Mouse (Mus musculus) kidney, postnatal 0 days (tissue): ENCODE data around the gene Rgp1. TPM values are rescaled to one million over a fixed set of nuclear protein-coding genes. Genes with fewer than 3 reads are reported as not detected.
"Not testable (repeated sequence)": the region's sequence is repeated elsewhere in the genome, so short reads cannot be mapped to it uniquely, and the experiment has no call there.

Experiments used
- ATAC-seq: fragments of 200-750 bp; cut with Nextera tagmentation; replicated peaks from 2 replicates; pipeline ENCODE4 v1.8.0; 2017; ENCODE audit warnings: low read depth, moderate number of reproducible peaks, moderate TSS enrichment, moderate library complexity; ENCODE audit not compliant: low FRiP score
- DNase-seq: peaks from one replicate; pipeline ENCODE4 v3.0.0-alpha.2; 2016; ENCODE audit warnings: low spot score
- H3K27ac ChIP-seq: fragments of 300-500 bp; sonication (generic); 2 replicates; pipeline ENCODE4 v1.5.1; 2014; ENCODE audit warnings: mild to moderate bottlenecking
- H3K27me3 ChIP-seq: fragments of 300-500 bp; sonication (generic); 2 replicates; pipeline ENCODE4 v1.6.1; 2014; ENCODE audit warnings: low read length, mixed read lengths; ENCODE audit not compliant: insufficient read depth
- H3K36me3 ChIP-seq: fragments of 300-500 bp; sonication (generic); 2 replicates; pipeline ENCODE4 v1.6.1; 2014; ENCODE audit warnings: low read length, mixed read lengths; ENCODE audit not compliant: insufficient read depth
- H3K4me1 ChIP-seq: fragments of 300-500 bp; sonication (generic); replicated peaks from 2 replicates; pipeline ENCODE4 v1.6.1; 2014; ENCODE audit warnings: antibody characterized with exemption, low read length, mixed read lengths; ENCODE audit not compliant: insufficient read depth
- H3K4me2 ChIP-seq: fragments of 300-500 bp; sonication (generic); 2 replicates; pipeline ENCODE4 v1.6.1; 2014; ENCODE audit warnings: mild to moderate bottlenecking, low read length, moderate library complexity, mixed read lengths
- H3K4me3 ChIP-seq: fragments of 300-500 bp; sonication (generic); replicated peaks from 2 replicates; pipeline ENCODE4 v1.5.1; 2014; ENCODE audit warnings: low read depth, low read length
- H3K9ac ChIP-seq: fragments of 300-500 bp; sonication (generic); 2 replicates; pipeline ENCODE4 v1.6.1; 2014; ENCODE audit warnings: low read depth, low read length
- H3K9me3 ChIP-seq: fragments of 300-500 bp; sonication (generic); replicated peaks from 2 replicates; pipeline ENCODE4 v1.6.1; 2016; ENCODE audit warnings: low read length, inconsistent platforms, mixed read lengths
- CTCF ChIP-seq: IDR thresholded peaks from 2 replicates; pipeline ENCODE4 v1.5.1; 2016; ENCODE audit warnings: antibody characterized with exemption, low read depth, mild to moderate bottlenecking, moderate library complexity
- WGBS: fragments of 180-500 bp; shearing (Covaris S2); extraction: QIAGEN DNeasy Blood & Tissue Kit; methylation state at CpG from one replicate; pipeline ENCODE4 v1.1.7; 2014; 5-methylcytosine and 5-hydroxymethylcytosine counted together
- polyA plus RNA-seq: library from polyadenylated mRNA; unstranded; fragments of >200 nt; fragmentation: Nextera tagmentation; extraction: Ambion mirVana; gene quantifications from 2 replicates; pipeline ENCODE4 v1.2.1, GENCODE M21; 2015

Rgp1 gene
- polyA plus RNA-seq, 1 experiment from 2014 or later: 17.8 TPM

DNA sequence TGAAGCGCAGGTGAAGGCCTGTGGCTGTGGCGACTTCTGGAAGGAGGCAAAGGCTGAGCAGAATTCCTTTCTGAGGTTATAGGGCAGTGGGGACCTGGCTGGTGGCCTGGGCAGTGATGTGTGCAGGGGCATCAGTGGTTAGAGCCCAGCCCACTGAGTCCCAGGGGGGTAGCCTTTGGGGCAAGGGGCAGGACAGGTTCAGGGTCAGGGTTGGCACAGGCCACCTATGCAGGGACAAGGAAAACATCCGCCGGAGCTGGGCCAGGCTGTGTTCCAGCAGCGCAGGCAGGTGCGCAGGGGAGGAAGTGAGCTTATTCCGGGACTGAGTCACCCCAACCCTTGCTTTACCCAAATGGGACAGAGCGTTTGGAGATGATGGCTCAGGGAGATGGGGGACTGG, 7.9 kb downstream of the Rgp1 start:
- ATAC-seq (no peak), DNase-seq (no peak)
- Histone ChIP-seq H3K4me3 (no peak overlapping the region), H3K9me3 (no peaks in the 10 kb centered on the region), H3K4me2 (no peak overlapping the region), H3K27me3 (no peaks in the 10 kb centered on the region), H3K36me3 (peaks cover 25% of the 10 kb centered on the region), H3K4me1 (0 out of 2 replicates have a peak, but pooled peaks cover 5% of the 10 kb centered on the region), H3K27ac (no peak overlapping the region), H3K9ac (no peak overlapping the region)
- 65% methylated on average over 8 of the region's 8 CpGs for WGBS
- TF ChIP-seq CTCF: no peak

DNA sequence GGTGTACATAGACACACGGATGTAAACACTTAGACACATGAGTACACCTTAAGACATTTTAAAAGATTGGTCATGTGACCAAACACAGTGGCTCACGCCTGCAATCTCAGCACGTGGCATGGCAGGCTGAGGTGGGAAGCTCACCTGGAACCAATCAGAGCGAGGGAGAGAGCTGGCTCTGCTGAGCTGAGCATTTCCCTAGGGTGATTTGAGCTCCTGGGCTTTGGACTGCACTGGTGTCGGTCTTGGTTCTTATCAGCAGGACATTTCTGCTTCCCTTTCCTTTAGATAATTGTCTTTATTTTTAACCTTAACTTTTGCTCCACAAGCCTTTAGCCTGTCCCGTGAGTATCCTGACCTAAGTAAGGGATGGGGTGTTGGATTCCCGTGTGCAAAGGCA, 9.2 kb downstream of the Rgp1 start:
- no peak for ATAC-seq
- Histone ChIP-seq H3K36me3 (peaks cover 13% of the 10 kb centered on the region), H3K4me1 (0 out of 2 replicates have a peak, but pooled peaks cover 5% of the 10 kb centered on the region), H3K4me2 (no peak overlapping the region), H3K4me3 (no peak overlapping the region), H3K27me3 (no peaks in the 10 kb centered on the region), H3K27ac (no peak overlapping the region), H3K9ac (no peak overlapping the region), H3K9me3 (no peaks in the 10 kb centered on the region)
- TF ChIP-seq CTCF: no peak
- DNase-seq: no peak
- 55% methylated on average over 7 of the region's 7 CpGs for WGBS

DNA sequence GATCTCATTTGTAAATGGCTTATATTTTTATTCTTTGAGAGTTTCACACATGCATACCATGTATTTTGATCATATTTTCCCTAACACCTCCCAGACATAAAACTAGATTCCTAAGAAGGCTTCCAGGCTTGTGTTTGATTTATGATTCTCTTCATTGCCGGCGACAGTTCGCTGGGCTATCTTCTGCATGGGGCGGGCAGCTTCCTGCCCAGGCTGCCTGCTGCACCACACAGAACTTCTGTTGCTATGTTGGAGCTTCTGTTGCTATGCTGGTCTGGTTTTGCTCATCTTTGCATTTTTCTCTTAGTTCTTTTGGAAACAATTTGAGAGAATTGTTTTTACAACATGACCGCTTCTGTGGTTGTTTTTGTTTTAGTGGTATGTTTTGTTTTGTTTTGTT, 13.0 kb downstream of the Rgp1 start:
- Histone ChIP-seq H3K27me3 (no peaks in the 10 kb centered on the region), H3K36me3 (no peaks in the 10 kb centered on the region), H3K4me1 (no peaks in the 10 kb centered on the region), H3K4me3 (no peak overlapping the region), H3K4me2 (no peak overlapping the region), H3K9ac (no peak overlapping the region), H3K9me3 (no peaks in the 10 kb centered on the region), H3K27ac (no peak overlapping the region)
- DNase-seq (peak; percentile 35), ATAC-seq (no peak)
- no peak for TF ChIP-seq CTCF
- 29% methylated on average over 5 of the region's 5 CpGs for WGBS

DNA sequence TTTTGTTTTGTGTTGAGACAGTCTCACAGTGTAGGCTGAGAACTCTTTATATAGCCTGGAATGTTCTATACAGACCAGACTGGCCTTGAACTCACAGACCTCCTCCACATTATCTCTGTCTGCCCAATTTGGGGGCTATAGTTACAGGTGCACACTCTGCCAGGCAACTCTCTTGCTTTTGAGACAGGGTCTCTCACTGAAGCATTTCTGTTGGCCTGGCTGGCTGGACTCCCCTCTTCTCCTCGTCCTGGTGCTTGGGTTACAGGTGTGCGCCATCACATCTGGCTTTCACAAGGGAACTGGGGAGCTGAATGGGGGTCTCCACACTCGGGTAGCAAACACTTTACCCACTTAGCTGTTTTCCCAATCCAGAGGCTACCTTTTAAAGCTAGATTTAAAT, 13.4 kb downstream of the Rgp1 start:
- Histone ChIP-seq H3K27ac (no peak overlapping the region), H3K36me3 (no peaks in the 10 kb centered on the region), H3K4me2 (no peak overlapping the region), H3K4me3 (no peak overlapping the region), H3K4me1 (no peaks in the 10 kb centered on the region), H3K9ac (no peak overlapping the region), H3K9me3 (no peaks in the 10 kb centered on the region), H3K27me3 (no peaks in the 10 kb centered on the region)
- DNase-seq (no peak), ATAC-seq (no peak)
- 74% methylated on average over 3 of the region's 3 CpGs for WGBS
- TF ChIP-seq CTCF: no peak

DNA sequence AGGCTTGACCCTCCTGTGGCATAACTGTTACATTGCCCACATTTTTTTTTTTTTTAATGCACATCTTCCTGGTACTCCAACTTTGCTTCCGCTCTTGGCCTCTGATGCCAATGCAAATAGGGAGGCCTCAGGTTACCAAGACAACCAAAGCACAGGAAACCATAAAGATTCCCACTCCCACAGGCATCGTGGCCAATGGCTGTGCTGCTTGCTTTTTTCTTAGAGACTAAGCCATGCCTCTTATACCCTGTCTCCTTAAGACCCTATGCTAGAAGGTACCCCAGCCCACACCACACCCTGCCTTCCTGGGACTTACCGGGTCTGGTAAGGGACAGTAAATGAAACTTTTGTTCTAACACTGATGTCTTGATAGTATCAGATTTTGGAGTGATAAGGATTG, 14.9 kb downstream of the Rgp1 start:
- no peak overlapping the region for H3K27ac ChIP-seq
- H3K9me3 ChIP-seq: no peaks in the 10 kb centered on the region
- ATAC-seq (no peak), DNase-seq (no peak)
- no peak overlapping the region for H3K4me3 ChIP-seq
- no peak overlapping the region for H3K4me2 ChIP-seq
- no peaks in the 10 kb centered on the region for H3K27me3 ChIP-seq
- no peaks in the 10 kb centered on the region for H3K36me3 ChIP-seq
- no peaks in the 10 kb centered on the region for H3K4me1 ChIP-seq
- no peak for TF ChIP-seq CTCF
- 38% methylated on average over 3 of the region's 3 CpGs for WGBS
- no peak overlapping the region for H3K9ac ChIP-seq

DNA sequence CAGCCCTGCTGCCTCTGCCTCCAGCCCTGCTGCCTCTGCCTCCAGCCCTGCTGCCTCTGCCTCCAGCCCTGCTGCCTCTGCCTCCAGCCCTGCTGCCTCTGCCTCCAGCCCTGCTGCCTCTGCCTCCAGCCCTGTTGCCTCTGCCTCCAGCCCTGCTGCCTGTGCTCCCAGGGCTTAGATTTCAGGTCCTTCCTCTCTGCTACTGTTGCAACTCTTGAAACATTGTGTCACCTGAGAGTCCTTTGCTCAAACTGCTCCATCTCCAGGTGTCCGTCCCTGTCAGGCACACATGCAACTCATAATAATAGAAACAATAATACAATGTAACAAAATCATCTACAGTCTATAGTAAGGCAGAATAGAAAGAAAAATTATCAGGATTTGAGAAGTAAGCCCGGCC, 18.1 kb downstream of the Rgp1 start:
- 76% methylated on average over 2 of the region's 2 CpGs for WGBS
- ATAC-seq, H3K4me1 ChIP-seq, H3K27me3 ChIP-seq, H3K9ac ChIP-seq, H3K4me2 ChIP-seq, H3K9me3 ChIP-seq, H3K4me3 ChIP-seq, H3K27ac ChIP-seq, H3K36me3 ChIP-seq, DNase-seq: not testable (repeated sequence)

DNA sequence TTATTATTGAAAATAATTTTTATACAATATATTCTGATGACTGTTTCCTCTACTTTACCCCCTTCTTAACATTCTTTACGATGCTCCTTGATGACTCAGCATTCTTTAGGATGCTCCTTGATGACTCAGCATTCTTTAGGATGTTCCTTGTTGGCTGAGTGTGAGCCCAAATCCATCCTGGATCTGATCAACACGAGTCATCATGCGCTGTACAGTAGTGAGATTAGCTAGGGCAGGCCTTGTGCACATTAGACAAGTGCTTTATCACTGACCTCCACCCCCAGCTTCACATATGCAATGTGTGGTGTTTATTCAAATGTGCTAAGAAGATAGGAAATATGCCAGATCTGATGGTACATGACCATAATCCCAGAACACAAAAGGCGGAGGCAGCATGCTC, 19.7 kb downstream of the Rgp1 start:
- H3K4me1 ChIP-seq: no peaks in the 10 kb centered on the region
- no peak overlapping the region for H3K9ac ChIP-seq
- H3K27ac ChIP-seq: no peak overlapping the region
- no peaks in the 10 kb centered on the region for H3K27me3 ChIP-seq
- no peak overlapping the region for H3K4me3 ChIP-seq
- H3K36me3 ChIP-seq: no peaks in the 10 kb centered on the region
- no peak overlapping the region for H3K4me2 ChIP-seq
- no peaks in the 10 kb centered on the region for H3K9me3 ChIP-seq
- ATAC-seq: no peak
- no peak for DNase-seq
- WGBS: 82% methylated on average over 4 of the region's 4 CpGs
- no peak for TF ChIP-seq CTCF
